Mouse (Mus musculus) midbrain, postnatal 0 days (tissue): ENCODE results near the gene Orm3. TPM values are rescaled to one million over a fixed set of nuclear protein-coding genes. Genes with fewer than 3 reads are reported as not detected.

ENCODE experiments used
- ATAC-seq: fragments of 200-750 bp; cut with Nextera tagmentation; 2 replicates; pipeline ENCODE4 v1.8.0; 2017; ENCODE audit warnings: moderate number of reproducible peaks, mild to moderate bottlenecking, moderate TSS enrichment, moderate library complexity; ENCODE audit not compliant: low FRiP score
- DNase-seq: peaks from one replicate; pipeline ENCODE4 v3.0.0-alpha.2; 2015; ENCODE audit warnings: low spot score
- H3K27ac ChIP-seq: fragments of 300-500 bp; sonication (generic); 2 replicates; pipeline ENCODE4 v1.5.1; 2014; ENCODE audit warnings: low read depth, mild to moderate bottlenecking, low read length, mixed read lengths
- H3K27me3 ChIP-seq: fragments of 300-500 bp; sonication (generic); 2 replicates; pipeline ENCODE4 v1.6.1; 2014; ENCODE audit warnings: low read length, control low read depth, mixed read lengths; ENCODE audit not compliant: insufficient read depth
- H3K36me3 ChIP-seq: fragments of 300-500 bp; sonication (generic); 2 replicates; pipeline ENCODE4 v1.6.1; 2014; ENCODE audit warnings: low read length, control low read depth, mixed read lengths; ENCODE audit not compliant: insufficient read depth
- H3K4me1 ChIP-seq: fragments of 300-500 bp; sonication (generic); 2 replicates; pipeline ENCODE4 v1.6.1; 2014; ENCODE audit warnings: mild to moderate bottlenecking, control low read depth, antibody characterized with exemption, low read length, mixed read lengths; ENCODE audit not compliant: insufficient read depth
- H3K4me2 ChIP-seq: fragments of 300-500 bp; sonication (generic); 2 replicates; pipeline ENCODE4 v1.6.1; 2014; ENCODE audit warnings: low read depth, mild to moderate bottlenecking, low read length, mixed read lengths; ENCODE audit not compliant: poor library complexity, severe bottlenecking
- H3K4me3 ChIP-seq: fragments of 300-500 bp; sonication (generic); 2 replicates; pipeline ENCODE4 v1.5.1; 2014; ENCODE audit warnings: low read depth, mild to moderate bottlenecking, low read length, moderate library complexity
- H3K9ac ChIP-seq: fragments of 300-500 bp; sonication (generic); replicated peaks from 2 replicates; pipeline ENCODE4 v1.6.1; 2014; ENCODE audit warnings: mild to moderate bottlenecking, low read length, moderate library complexity, mixed read lengths; ENCODE audit not compliant: poor library complexity, severe bottlenecking
- H3K9me3 ChIP-seq: fragments of 300-500 bp; sonication (generic); 2 replicates; pipeline ENCODE4 v1.6.1; 2016; ENCODE audit warnings: low read length, control low read depth
- CTCF ChIP-seq: IDR thresholded peaks from 2 replicates; pipeline ENCODE4 v1.5.1; 2016; ENCODE audit warnings: antibody characterized with exemption, mild to moderate bottlenecking
- WGBS: fragments of 180-500 bp; shearing (Covaris S2); extraction: QIAGEN DNeasy Blood & Tissue Kit; methylation state at CpG from one replicate; pipeline ENCODE4 v1.1.7; 2014; 5-methylcytosine and 5-hydroxymethylcytosine counted together
- polyA plus RNA-seq: library from polyadenylated mRNA; unstranded; fragments of >200 nt; fragmentation: Nextera tagmentation; extraction: Ambion mirVana; gene quantifications from 2 replicates; pipeline ENCODE4 v1.2.1, GENCODE M21; 2015
- total RNA-seq: library from RNA; depleted of rRNA; stranded (reverse); fragments of >200 nt; gene quantifications from 2 replicates; pipeline ENCODE4 v1.2.3, GENCODE M21; 2014

Orm3 gene
- total and polyA plus RNA-seq, 2 experiments from 2014 or later, result not detected

DNA sequence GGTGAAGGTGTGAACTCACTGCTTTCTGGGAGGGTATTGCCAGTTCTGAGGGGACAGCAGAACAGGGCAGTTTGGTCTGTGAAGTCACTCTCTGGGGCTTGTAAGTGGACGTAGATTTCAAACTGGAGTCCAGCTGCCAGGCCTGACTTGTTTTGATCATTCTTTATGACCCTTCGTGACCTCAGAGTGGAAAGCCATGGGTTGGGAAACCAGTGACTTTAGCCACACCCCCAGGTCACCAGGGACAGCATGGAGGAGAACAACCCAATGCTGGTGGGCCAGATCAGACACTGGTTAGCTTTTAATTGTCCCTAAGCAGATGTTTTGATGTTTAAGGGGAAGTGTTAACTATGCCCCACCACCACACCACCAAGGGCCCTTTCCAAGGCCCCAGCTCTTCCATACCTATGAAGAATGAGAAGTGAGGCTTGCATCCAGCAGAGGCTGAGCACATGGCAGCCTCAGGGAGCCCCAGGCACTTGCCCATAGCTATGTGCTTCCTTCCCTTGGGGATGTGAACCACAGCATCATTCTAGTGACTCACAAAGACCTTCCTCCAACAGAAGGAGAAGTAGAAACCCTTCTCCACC is 1.1 kb downstream of the Orm3 start:
- 70% methylated on average over 2 of the region's 2 CpGs for WGBS
- H3K36me3 ChIP-seq, result no peaks in the 10 kb centered on the region

DNA sequence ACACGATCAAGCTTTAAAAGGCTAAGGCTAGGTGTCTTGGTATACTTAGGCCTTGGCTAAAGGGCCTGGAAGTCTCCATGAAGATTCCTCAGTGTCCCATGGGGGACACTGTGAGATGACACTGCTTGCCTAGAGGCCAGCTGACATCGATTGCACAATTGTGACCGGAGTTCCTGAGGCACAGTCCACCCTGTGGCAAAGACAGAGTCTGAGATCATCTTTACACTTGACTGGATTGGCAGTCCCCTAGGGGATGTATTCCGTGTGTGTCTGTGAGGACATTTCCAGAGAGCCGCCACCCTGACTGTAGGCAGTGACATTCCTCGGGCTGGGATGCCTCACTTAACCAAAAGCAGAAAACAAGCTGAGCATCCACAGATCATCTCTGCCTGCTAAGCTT is 3.9 kb downstream of the Orm3 start:
- H3K4me3 ChIP-seq, result no peak overlapping the region
- H3K27ac ChIP-seq, result no peak overlapping the region
- no peak for TF ChIP-seq CTCF
- ATAC-seq (no peak), DNase-seq (no peak)
- WGBS, result 71% methylated on average over 6 of the region's 6 CpGs
- no peaks in the 10 kb centered on the region for H3K9me3 ChIP-seq
- H3K4me2 ChIP-seq, result no peak overlapping the region
- no peaks in the 10 kb centered on the region for H3K36me3 ChIP-seq
- no peaks in the 10 kb centered on the region for H3K4me1 ChIP-seq
- no peak overlapping the region for H3K9ac ChIP-seq
- no peaks in the 10 kb centered on the region for H3K27me3 ChIP-seq

More for the DNA sequence above, 1.1 kb downstream of the Orm3 start:
- Histone ChIP-seq H3K4me2 (no peak overlapping the region), H3K4me3 (no peak overlapping the region), H3K27me3 (no peaks in the 10 kb centered on the region), H3K9me3 (no peaks in the 10 kb centered on the region), H3K27ac (no peak overlapping the region), H3K9ac (no peak overlapping the region), H3K4me1 (no peaks in the 10 kb centered on the region)
- TF ChIP-seq CTCF, result no peak
- DNase-seq, result no peak
- ATAC-seq, result no peak

DNA sequence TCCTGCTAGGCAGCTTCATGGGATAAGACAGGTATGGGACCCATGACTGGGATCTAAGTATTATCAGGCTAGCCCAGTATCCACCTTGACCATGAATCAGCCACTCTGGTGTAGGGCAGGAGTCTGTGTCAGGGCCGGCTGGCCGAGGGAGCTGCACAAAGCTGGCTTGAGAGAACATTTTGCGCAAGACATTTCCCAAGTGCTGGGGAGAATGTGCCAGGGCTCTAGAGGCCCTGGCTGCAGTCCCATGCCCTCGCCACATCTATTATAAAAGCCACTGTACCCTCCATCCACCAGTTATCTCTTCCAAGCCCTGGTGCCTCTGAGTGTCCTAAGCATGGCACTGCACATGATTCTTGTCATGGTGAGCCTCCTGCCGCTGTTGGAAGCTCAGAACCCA is 6.2 kb downstream of the Orm3 start, which contains the start of gene Orm2:
Gene Orm2 (plus strand): TSS at position 300 of the 400 bp plus-strand sequence.
- Histone ChIP-seq H3K27ac (no peak within 1 kb of the TSS), H3K9me3 (no peaks in the 10 kb centered on the region), H3K36me3 (no peaks in the 10 kb centered on the region), H3K4me1 (no peaks in the 10 kb centered on the region), H3K4me2 (no peak within 1 kb of the TSS), H3K27me3 (no peaks in the 10 kb centered on the region), H3K4me3 (no peak within 1 kb of the TSS), H3K9ac (peak within 1 kb of the TSS; percentile 24; the same call in 1 of the 2 replicates)
- DNase-seq (no peak), ATAC-seq (no peak)
- WGBS, result 85% methylated on average over 5 of the region's 5 CpGs
- TF ChIP-seq CTCF, result no peak

DNA sequence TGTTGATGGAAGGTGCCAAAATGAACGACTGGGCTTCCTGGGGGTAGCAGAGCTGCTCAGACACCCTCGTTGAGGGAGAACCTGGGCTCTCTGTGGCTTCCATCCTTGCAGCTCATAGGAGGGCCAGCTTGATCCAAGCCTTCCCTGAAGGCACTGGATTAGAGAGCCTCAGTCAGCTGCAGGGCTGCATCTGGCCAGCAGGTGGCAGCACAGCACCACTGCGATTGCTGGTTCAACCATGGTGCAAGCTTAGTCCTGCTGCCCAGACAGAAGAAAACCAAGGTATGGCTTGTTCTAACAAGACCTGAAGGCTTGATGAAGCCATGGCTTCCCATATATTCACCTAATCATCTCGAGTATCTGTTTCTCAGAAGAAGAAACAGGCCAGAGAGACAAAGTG is 12.6 kb downstream of the Orm3 start:
- TF ChIP-seq CTCF, result peak; percentile 95
- H3K36me3 ChIP-seq, result no peaks in the 10 kb centered on the region
- H3K9ac ChIP-seq, result no peak overlapping the region
- no peak overlapping the region for H3K27ac ChIP-seq
- H3K27me3 ChIP-seq, result no peaks in the 10 kb centered on the region
- peak; percentile 54 for ATAC-seq
- H3K9me3 ChIP-seq, result no peaks in the 10 kb centered on the region
- 15% methylated on average over 4 of the region's 4 CpGs for WGBS
- DNase-seq, result peak; percentile 77
- H3K4me2 ChIP-seq, result no peak overlapping the region
- no peak overlapping the region for H3K4me3 ChIP-seq
- no peaks in the 10 kb centered on the region for H3K4me1 ChIP-seq

DNA sequence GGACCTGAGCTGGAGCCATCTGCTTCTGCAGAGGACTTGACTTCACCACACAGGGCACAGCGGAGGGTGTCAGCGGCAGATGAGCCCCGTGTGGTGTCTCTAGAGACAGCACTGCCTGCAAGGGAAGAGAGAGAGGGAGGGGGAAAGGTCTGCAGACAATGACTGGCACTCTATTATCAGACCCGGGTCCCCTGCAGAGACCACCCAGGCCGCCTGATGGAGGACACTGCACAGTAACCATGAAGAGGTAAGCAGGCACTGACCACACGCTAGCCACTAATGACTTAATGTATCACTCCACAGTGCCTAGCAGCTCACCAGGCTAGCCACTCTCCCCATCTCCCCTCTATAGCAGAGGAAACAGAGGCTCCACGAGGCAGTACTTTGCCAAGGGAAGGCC is 14.9 kb downstream of the Orm3 start:
- ATAC-seq, result no peak

DNA sequence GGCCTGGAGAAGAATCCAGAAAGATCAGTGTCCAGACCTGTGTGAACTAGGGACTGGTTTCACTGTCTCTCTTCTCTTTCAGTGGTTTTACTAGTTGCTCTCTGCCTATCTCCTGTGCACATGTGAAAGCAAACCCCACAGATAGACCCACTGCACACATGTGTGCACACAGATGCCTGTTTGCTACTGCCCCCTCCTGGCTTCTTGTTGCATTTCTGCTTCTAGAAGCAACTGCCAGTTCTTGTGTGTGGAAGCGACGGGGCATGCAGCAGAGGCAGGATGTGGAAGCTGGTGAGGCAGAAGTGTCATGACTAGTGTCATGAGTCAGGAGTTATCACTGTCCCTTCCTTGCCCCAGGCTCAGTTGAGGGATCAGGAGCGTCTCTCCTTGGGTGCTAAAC is 15.9 kb downstream of the Orm3 start:
- no peaks in the 10 kb centered on the region for H3K36me3 ChIP-seq

More for the DNA sequence above, 14.9 kb downstream of the Orm3 start:
- Histone ChIP-seq H3K9me3 (no peaks in the 10 kb centered on the region), H3K4me3 (no peak overlapping the region), H3K27me3 (no peaks in the 10 kb centered on the region), H3K4me2 (no peak overlapping the region), H3K9ac (no peak overlapping the region), H3K36me3 (no peaks in the 10 kb centered on the region), H3K27ac (no peak overlapping the region), H3K4me1 (no peaks in the 10 kb centered on the region)
- no peak for TF ChIP-seq CTCF
- WGBS, result 36% methylated on average over 7 of the region's 7 CpGs
- DNase-seq, result no peak

More for the DNA sequence above, 15.9 kb downstream of the Orm3 start:
- Histone ChIP-seq H3K27me3 (no peaks in the 10 kb centered on the region), H3K4me3 (no peak overlapping the region), H3K4me2 (no peak overlapping the region), H3K4me1 (no peaks in the 10 kb centered on the region), H3K9ac (no peak overlapping the region), H3K9me3 (no peaks in the 10 kb centered on the region), H3K27ac (no peak overlapping the region)
- 55% methylated on average over 3 of the region's 3 CpGs for WGBS
- ATAC-seq, result no peak
- DNase-seq, result peak; percentile 63
- peak; percentile 72 for TF ChIP-seq CTCF
